ENCODE assay signal across 8 mouse cellular contexts in genomic region chr2:33642650-33643458, GRCm38 (mm10). TPM values are rescaled to one million over a fixed set of nuclear protein-coding genes. Genes with fewer than 3 reads are reported as not detected.
DNase-seq lines count a peak whose midpoint lies in the region; ATAC-seq and TF ChIP-seq lines count a peak whose summit lies in the region.

No protein-coding gene starts in this region.

- no peak overlapping the region for H3K27ac ChIP-seq in lung, embryonic 16.5 days (ENCODE audit: low read length)

- H3K36me3 ChIP-seq in G1E (replicated peaks): no peaks in the 10 kb centered on the region
- no peaks in the 10 kb centered on the region for H3K36me3 ChIP-seq in lung, embryonic 16.5 days (ENCODE audit: control insufficient read depth, insufficient read depth, low read length)

- H3K4me2 ChIP-seq in lung, embryonic 16.5 days (ENCODE audit: low read depth, low read length): no peak overlapping the region

- H3K27me3 ChIP-seq in G1E (ENCODE audit: insufficient read depth, low read length): peaks cover 32% of the 10 kb centered on the region
- peaks cover 100% of the 10 kb centered on the region for H3K27me3 ChIP-seq in lung, embryonic 16.5 days (ENCODE audit: control insufficient read depth, insufficient read depth, low read depth, low read length)

- no peak for DNase-seq in G1E (ENCODE audit: low spot score)
- DNase-seq in cerebellum, adult 9-10 months: peak; percentile 68
- peak; percentile 19 to 69 for DNase-seq in layer of hippocampus, adult 8-10 months (ENCODE audit: low spot score in 2 of 2)
- peak; percentile 59 for DNase-seq in ovary, postnatal 14 days (ENCODE audit: low spot score)
- DNase-seq in thymus, postnatal 14 days: peak; percentile 77

- TF ChIP-seq CTCF in G1E (IDR thresholded peaks at IDR 0.05; ENCODE audit: low read depth, low read length): 0 out of 2 replicates have a peak, but pooled peaks have one; percentile 14

- H3K9me3 ChIP-seq in G1E (replicated peaks): peaks cover 35% of the 10 kb centered on the region
- no peaks in the 10 kb centered on the region for H3K9me3 ChIP-seq in lung, embryonic 16.5 days (ENCODE audit: control insufficient read depth, low read length)

- no peak overlapping the region for H3K4me3 ChIP-seq in G1E (ENCODE audit: low read depth, low read length)
- no peak overlapping the region for H3K4me3 ChIP-seq in lung, embryonic 16.5 days (ENCODE audit: low read length)

- H3K4me1 ChIP-seq in G1E (ENCODE audit: insufficient read depth, low read depth, low read length): no peaks in the 10 kb centered on the region
- H3K4me1 ChIP-seq in lung, embryonic 16.5 days (replicated peaks; ENCODE audit: control insufficient read depth, insufficient read depth, low read length): peaks cover 12% of the 10 kb centered on the region

- WGBS in lung, embryonic 16.5 days: 3% methylated on average over 42 of the region's 42 CpGs

- no peak for ATAC-seq in G1E (ENCODE audit: extremely low read depth, insufficient number of reproducible peaks, low FRiP score, poor library complexity, severe bottlenecking)
- ATAC-seq in frontal cortex, adult (ENCODE audit: low TSS enrichment): peak; percentile 77; the same call in 1 of the 2 replicates
- peak; percentile 66 to 69; a peak in 3 of 4 replicates for ATAC-seq in hematopoietic stem cell, adult 5-6 weeks (replicated peaks in 1 of 2; ENCODE audit: insufficient read depth in 1 of 2, low FRiP score in 2 of 2, low TSS enrichment in 1 of 2, low read depth in 1 of 2, poor library complexity in 2 of 2, severe bottlenecking in 2 of 2)
- peak; percentile 57; the same call in 1 of the 2 replicates for ATAC-seq in lung, embryonic 16.5 days (ENCODE audit: low read depth)

- H3K9ac ChIP-seq in lung, embryonic 16.5 days (ENCODE audit: low read length): no peak overlapping the region

RNA-seq across cellular contexts. Expression of gene Lmx1b, which starts 2.5 kb away (rescaled TPM):
- total RNA-seq in G1E (2014; fragmentation: Nextera tagmentation): 1.5 TPM in 1 of 2 replicates, not detected in the other
- total RNA-seq in G1E (2017): 0.05 TPM in 1 of 2 replicates, not detected in the other
- polyA plus RNA-seq in G1E (2012): not detected in 2 replicates
- not detected in 2 replicates for total RNA-seq in hematopoietic stem cell, adult 5-6 weeks (2017)
- under 1 TPM in 2 of 4 experiments, not detected in 2; 0.08 to 0.55 TPM for total RNA-seq in layer of hippocampus, adult 8-10 months (2022)
- polyA plus RNA-seq in lung, embryonic 16.5 days (2015; fragmentation: Nextera tagmentation; extraction: Ambion mirVana): 0.05 TPM in 1 of 2 replicates, not detected in the other
